Mouse (Mus musculus) gastrocnemius, postnatal 36 days (tissue): Measurements from ENCODE around the gene Nfkbiz. TPM values are rescaled to one million over a fixed set of nuclear protein-coding genes. Genes with fewer than 3 reads are reported as not detected.

Source experiments
- DNase-seq, 2 experiments: peaks; one replicate each; pipeline ENCODE4 v3.0.0; 2022
- intact Hi-C: fragments of 180-260 bp; cut with DNase I; formaldehyde crosslinking; loops from one replicate; pipeline ENCODE4 v1.15.1; 2025
- total RNA-seq, 2 experiments: library from RNA; stranded (reverse); gene quantifications; 2 replicates each; pipeline ENCODE4 v1.2.3; 2021

Nfkbiz gene
- total RNA-seq, 2 experiments from 2014 or later, result 0.76 to 1.4 TPM

GRCm38 (mm10) chr16:55835798-55836197 lies 2.9 kb downstream of the Nfkbiz start:
- DNase-seq, result no peak
- intact Hi-C loops, result loop anchor here (2.0 kb wide), 1 partner anchor 13 kb away; no protein-coding TSS in a partner anchor

- DNase-seq, result no peak
- intact Hi-C loops, result no loop called here
These were observed 6.1 kb downstream of the Nfkbiz start for GRCm38 (mm10) chr16:55832617-55833016.

- intact Hi-C loops, result no loop called here
- no peak for DNase-seq
These were observed 6.7 kb downstream of the Nfkbiz start for GRCm38 (mm10) chr16:55832040-55832439.

GRCm38 (mm10) chr16:55831451-55831850 lies 7.2 kb downstream of the Nfkbiz start:
- intact Hi-C loops, result no loop called here
- no peak for DNase-seq

- no peak for DNase-seq
- intact Hi-C loops, result loop anchor here (2.0 kb wide), 1 partner anchor 13 kb away; no protein-coding TSS in a partner anchor
These were observed 15.1 kb downstream of the Nfkbiz start for GRCm38 (mm10) chr16:55823398-55824155.

GRCm38 (mm10) chr16:55822741-55823397 lies 15.8 kb downstream of the Nfkbiz start:
- DNase-seq, result no peak
- intact Hi-C loops, result loop anchor here (2.0 kb wide), 1 partner anchor 14 kb away; no protein-coding TSS in a partner anchor

- DNase-seq, result peak; percentile 90 to 91
- intact Hi-C loops, result loop anchor here (2.0 kb wide), 1 partner anchor 15 kb away; no protein-coding TSS in a partner anchor
These were observed 16.5 kb downstream of the Nfkbiz start for GRCm38 (mm10) chr16:55821997-55822740.

- intact Hi-C loops, result no loop called here
- no peak for DNase-seq
These were observed 17.1 kb downstream of the Nfkbiz start for GRCm38 (mm10) chr16:55821571-55821981.

- no peak for DNase-seq
- intact Hi-C loops, result no loop called here
These were observed 17.7 kb downstream of the Nfkbiz start for GRCm38 (mm10) chr16:55820916-55821570.

- intact Hi-C loops, result no loop called here
- no peak for DNase-seq
These were observed 18.4 kb downstream of the Nfkbiz start for GRCm38 (mm10) chr16:55820161-55820915.

GRCm38 (mm10) chr16:55819186-55819861 lies 19.4 kb downstream of the Nfkbiz start:
- DNase-seq, result peak in 1 of 2 experiments; percentile 31

GRCm38 (mm10) chr16:55817717-55818515 lies 20.8 kb downstream of the Nfkbiz start:
- DNase-seq, result no peak
- intact Hi-C loops, result no loop called here

More at GRCm38 (mm10) chr16:55819186-55819861, 19.4 kb downstream of the Nfkbiz start:
- intact Hi-C loops, result no loop called here

GRCm38 (mm10) chr16:55816202-55816941 lies 22.3 kb downstream of the Nfkbiz start:
- no peak for DNase-seq
- intact Hi-C loops, result no loop called here

GRCm38 (mm10) chr16:55815466-55815865 lies 23.2 kb downstream of the Nfkbiz start:
- intact Hi-C loops, result no loop called here
- no peak for DNase-seq

- no peak for DNase-seq
- intact Hi-C loops, result no loop called here
These were observed 24.0 kb downstream of the Nfkbiz start for GRCm38 (mm10) chr16:55814686-55815085.

GRCm38 (mm10) chr16:55813916-55814315 lies 24.8 kb downstream of the Nfkbiz start:
- intact Hi-C loops, result no loop called here
- no peak for DNase-seq

- no peak for DNase-seq
- intact Hi-C loops, result no loop called here
These were observed 26.9 kb downstream of the Nfkbiz start for GRCm38 (mm10) chr16:55811792-55812191.
